Mouse (Mus musculus): ENCODE data around the gene Mrgprf. TPM values are rescaled to one million over a fixed set of nuclear protein-coding genes. Genes with fewer than 3 reads are reported as not detected.

The Mrgprf gene
- polyA plus RNA-seq (2021; fragmentation: Nextera tagmentation) = 0.86 and 1.0 TPM in 2 replicates
- long read RNA-seq, experiment 1, partial matches to known transcripts = 0 of 1 reads
- long read RNA-seq, experiment 1, other reads (novel, unspliced or antisense) = 0 of 1 reads
- long read RNA-seq, experiment 2, partial matches to known transcripts = 0 of 1 reads
- long read RNA-seq, experiment 2, other reads (novel, unspliced or antisense) = 0 of 1 reads

DNA sequence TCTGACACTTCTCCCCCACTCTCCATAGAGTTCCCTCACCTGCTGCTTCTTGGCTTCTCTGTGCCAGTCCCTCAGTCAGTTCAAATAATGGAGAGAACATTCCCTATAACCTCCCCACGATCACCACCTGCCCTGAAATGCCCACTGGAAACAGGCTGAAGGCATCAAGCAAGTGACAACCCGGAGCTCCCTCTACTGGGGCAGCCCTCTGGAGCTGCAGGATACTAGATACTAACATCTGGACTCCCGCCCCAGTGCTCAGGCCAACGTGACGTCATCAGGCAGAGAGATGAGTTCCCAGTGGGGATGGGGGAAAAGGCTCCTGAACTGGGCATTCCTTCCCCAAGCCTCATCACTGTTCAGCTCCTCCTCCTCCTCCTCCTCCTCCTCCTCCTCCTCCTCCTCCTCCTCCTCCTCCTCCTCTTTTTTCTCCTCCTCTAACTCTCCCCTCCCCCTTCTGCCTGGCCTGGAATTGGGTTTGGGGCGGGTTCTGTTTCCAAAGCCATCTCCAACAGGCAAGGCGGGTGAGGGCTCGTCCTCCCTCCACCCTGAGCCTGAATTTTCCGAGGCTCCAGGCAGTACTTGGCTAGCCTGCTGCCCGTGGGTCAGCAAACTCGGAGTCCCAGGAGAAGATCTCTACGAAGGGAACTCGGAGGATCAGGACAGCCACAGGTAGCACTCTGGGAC, at the start of gene Mrgprf:
Gene Mrgprf, plus strand, starts transcription at position 508 of the 687 bp plus-strand sequence.

DNA sequence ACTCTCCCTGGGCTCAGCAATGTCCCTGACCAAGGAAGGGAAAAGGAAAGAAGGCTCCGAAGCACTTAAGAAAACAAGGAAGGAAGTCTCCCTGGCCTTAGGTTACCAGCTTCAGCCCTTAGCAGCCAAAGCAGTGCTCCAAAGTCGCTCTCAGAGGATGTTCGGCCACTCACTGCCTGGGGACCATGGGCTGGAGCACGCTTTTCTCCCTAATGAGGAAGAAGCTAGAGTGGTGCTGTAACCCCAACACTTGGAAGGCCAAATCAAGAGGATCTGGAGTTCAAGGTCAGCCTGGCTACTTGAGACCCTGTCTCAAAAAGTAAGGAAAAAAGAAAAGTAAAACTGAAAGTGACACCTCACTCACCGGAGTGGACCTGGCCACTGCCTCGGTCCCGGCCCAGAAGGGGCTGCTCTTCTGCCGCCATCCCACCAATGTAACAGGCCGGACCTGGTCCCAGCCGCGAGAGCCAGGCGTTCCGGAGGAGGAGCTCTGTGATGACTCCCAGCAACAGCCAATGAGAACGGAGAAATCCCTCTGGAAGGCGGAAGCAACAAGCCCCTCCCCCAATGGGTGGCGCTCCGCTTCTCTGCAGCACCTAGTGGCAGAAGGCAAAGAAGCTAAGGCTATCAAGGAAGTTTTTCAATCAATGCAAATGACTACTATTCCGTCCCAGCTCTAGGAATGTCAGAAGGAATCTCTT, 17.0 kb upstream of the Mrgprf start, which contains the start of gene Tpcn2:
Gene Tpcn2, minus strand, starts transcription at position 525 of the 701 bp plus-strand sequence.

DNA sequence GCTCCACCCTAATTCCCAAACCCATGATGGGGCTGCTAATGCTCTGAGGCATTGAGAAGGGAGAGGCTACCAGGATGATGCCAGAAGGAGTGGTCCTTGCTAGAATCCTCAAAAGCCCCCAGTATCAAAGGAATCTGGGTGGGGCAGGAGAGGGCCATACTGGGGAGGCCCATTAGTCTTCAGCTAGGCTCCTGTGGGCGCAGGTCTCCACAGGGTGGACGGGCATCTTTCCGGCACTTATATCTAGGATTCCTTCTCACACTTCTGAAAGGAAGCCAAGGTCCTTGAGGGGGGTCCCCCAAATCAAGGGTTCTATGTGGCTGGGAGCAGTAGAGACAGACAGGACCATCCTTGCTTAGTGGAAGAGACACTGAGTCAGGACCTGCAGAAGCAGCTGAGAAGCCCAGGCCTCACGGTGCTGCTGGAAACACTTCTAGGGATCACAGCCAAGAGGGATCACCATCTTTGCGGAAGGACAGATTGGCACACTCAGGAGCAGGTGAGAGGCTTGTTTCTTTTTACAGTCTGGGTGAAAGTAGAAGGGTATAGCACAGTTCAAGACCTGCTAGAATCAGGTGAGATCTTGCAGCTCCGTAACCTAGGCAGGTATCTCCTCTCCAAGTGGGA, 14.3 kb downstream of the Mrgprf start, which contains the start of gene Mrgprd:
Gene Mrgprd, plus strand, starts transcription at position 51 of the 627 bp plus-strand sequence.

Other genes with a start within 250 kb of the Mrgprf start
- not detected in 2 replicates for gene 1810010D01Rik, start 92.7 kb upstream of the Mrgprf start, polyA plus RNA-seq (2021; fragmentation: Nextera tagmentation)
- 0.53 and 0.58 TPM in 2 replicates for gene Tpcn2, start 16.8 kb upstream of the Mrgprf start, polyA plus RNA-seq (2021; fragmentation: Nextera tagmentation)
- gene Mrgprd, start 14.0 kb downstream of the Mrgprf start, polyA plus RNA-seq (2021; fragmentation: Nextera tagmentation) = not detected in 2 replicates